Mouse (Mus musculus) kidney, adult 2 months (tissue): ENCODE data around the gene Ccr7. TPM values are rescaled to one million over a fixed set of nuclear protein-coding genes. Genes with fewer than 3 reads are reported as not detected.

ENCODE experiments used
- DNase-seq: peaks from one replicate; pipeline ENCODE4 v3.0.0; 2021
- H3K27ac ChIP-seq: fragments of 200-500 bp; 2 replicates; pipeline ENCODE4 v1.5.1; 2012; ENCODE audit warnings: low read depth, low read length, control low read depth, inconsistent platforms; ENCODE audit not compliant: insufficient read depth
- H3K27me3 ChIP-seq: fragments of 200-500 bp; replicated peaks from 2 replicates; pipeline ENCODE4 v1.6.1; 2012; ENCODE audit warnings: mild to moderate bottlenecking, moderate library complexity, low read length, inconsistent platforms; ENCODE audit not compliant: control insufficient read depth, insufficient read depth
- H3K36me3 ChIP-seq: fragments of 200-500 bp; 2 replicates; pipeline ENCODE4 v1.6.1; 2012; ENCODE audit warnings: mild to moderate bottlenecking, moderate library complexity, low read length, inconsistent platforms; ENCODE audit not compliant: control insufficient read depth, insufficient read depth
- H3K4me1 ChIP-seq: fragments of 200-500 bp; 2 replicates; pipeline ENCODE4 v1.6.1; 2011; ENCODE audit warnings: low read length; ENCODE audit not compliant: control insufficient read depth, insufficient read depth
- H3K4me3 ChIP-seq: fragments of 200-500 bp; 2 replicates; pipeline ENCODE4 v1.5.1; 2011; ENCODE audit warnings: mild to moderate bottlenecking, low read depth, low read length, control low read depth; ENCODE audit not compliant: insufficient read depth
- CTCF ChIP-seq: fragments of 200-500 bp; conservative IDR thresholded peaks from 2 replicates; pipeline ENCODE4 v1.5.1; 2011; ENCODE audit warnings: low read depth, mild to moderate bottlenecking, control low read depth, low read length, moderate library complexity, mixed read lengths; ENCODE audit not compliant: insufficient read depth, insufficient read length
- POLR2A ChIP-seq: fragments of 200-500 bp; IDR thresholded peaks from one replicate; pipeline ENCODE4 v1.6.1; 2011; ENCODE audit warnings: low read depth, low read length, control low read depth
- WGBS: fragments of 180-500 bp; shearing (Covaris S2); methylation state at CpG from one replicate; pipeline ENCODE4 v1.1.7; 2018; 5-methylcytosine and 5-hydroxymethylcytosine counted together
- polyA plus RNA-seq: library from polyadenylated mRNA; depleted of rRNA; stranded (reverse); fragments of >200 nt; gene quantifications from 2 replicates; pipeline ENCODE4 v1.2.3, GENCODE M21; 2012

The Ccr7 gene
- polyA plus RNA-seq, 1 experiment = 11.2 TPM

DNA sequence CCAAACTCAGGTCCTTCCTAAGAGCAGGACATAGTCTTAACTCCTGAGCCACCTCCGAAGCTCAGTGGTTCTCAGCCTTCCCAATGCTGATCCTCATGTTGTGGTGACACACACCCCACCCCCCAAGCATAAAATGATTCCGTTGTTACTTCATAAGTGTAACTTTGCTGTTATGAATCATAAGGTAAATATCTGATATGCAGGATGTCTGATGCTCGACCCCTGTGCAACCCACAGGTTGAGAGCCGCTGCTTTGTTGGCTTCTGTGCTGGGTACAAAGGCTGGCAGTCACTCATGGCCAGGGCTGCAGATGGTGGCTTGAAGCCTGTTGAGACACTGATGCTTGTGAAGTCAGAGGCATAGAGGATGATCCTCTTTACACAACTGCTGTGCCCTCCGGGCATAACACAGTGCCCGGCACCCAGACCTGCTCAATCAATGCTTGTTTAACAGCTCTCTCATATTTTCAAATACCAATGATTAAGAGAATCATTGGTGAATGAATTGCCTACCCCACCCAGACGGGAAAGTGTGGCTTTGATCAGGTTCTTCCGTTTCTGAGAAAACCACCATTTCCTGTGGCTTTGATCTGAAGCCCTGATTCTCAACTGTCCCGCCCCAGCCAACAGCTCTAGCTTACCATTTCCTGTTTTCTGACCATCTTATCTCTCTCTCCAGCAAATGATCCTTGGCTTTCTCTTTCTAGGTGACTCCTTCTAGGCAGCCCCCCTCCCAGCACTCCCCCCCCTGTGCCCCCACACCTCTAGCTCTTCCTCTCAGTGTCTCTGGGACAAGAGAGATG is 50.1 kb downstream of the Ccr7 start:
- 69% methylated on average over 9 of the region's 9 CpGs for WGBS
- H3K36me3 ChIP-seq = no peaks in the 10 kb centered on the region
- TF ChIP-seq POLR2A (no peak), CTCF (no peak)
- peaks cover 7% of the 10 kb centered on the region for H3K4me1 ChIP-seq
- H3K27ac ChIP-seq = no peak overlapping the region
- no peak for DNase-seq
- no peaks in the 10 kb centered on the region for H3K27me3 ChIP-seq
- H3K4me3 ChIP-seq = no peak overlapping the region

DNA sequence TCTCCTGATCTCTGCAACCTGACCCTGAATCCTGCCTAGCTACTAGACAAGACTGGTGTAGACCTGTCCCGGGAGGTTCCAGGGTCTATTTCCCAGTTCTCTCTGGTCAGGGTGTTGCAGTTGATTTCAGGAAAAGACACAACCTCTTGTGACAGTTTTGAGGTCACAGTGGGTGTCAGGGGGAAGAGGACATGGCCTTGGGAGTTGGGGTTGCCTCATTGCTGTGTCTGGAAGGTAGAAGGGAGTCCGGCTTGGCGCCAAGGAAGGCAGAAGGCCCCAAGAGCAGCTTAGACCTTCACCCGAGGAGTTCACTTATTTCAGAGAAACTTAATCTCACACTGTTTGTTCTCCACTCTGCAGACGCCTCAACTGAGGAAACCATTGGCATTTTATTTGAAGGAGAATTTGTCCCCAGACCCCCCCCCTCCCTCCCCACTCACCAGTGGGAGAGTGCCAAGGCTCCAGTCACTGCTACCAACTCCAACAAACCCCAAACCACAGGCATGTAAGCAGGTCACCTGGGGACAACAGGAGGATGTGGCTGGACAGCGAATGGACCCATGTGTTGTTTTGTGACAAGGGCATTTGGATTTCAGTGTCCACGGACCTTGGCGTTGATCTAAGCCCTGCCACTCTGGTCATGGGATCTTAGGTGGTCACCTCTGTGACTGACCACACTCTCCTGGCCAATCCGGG is 52.2 kb downstream of the Ccr7 start:
- H3K27me3 ChIP-seq = no peaks in the 10 kb centered on the region
- H3K4me3 ChIP-seq = no peak overlapping the region
- no peak for DNase-seq
- TF ChIP-seq CTCF (no peak), POLR2A (no peak)
- H3K36me3 ChIP-seq = no peaks in the 10 kb centered on the region
- peaks cover 7% of the 10 kb centered on the region for H3K4me1 ChIP-seq
- H3K27ac ChIP-seq = no peak overlapping the region
- WGBS = 80% methylated on average over 9 of the region's 9 CpGs

DNA sequence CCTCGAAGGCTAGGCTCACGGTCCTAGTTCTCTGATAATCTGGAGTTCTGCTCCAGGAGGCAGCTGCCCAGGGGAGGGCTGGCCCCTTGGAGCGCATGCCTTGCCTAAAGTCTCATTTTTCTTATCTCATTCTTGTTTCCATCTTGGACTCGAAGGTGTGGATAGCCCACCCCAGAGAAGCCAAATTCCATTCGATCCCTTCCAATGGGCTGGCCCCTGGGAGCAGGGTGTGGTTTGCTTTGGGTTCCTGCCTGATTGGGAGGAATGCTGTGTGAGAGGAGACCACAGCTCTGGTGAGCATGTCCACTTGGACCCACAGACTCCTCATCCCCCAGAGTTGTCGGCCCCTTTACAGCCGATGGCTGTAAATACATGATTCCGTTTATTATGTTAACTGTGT is 53.2 kb downstream of the Ccr7 start:
- DNase-seq = no peak
- Histone ChIP-seq H3K36me3 (no peaks in the 10 kb centered on the region), H3K4me3 (no peak overlapping the region), H3K27ac (no peak overlapping the region), H3K4me1 (peaks cover 6% of the 10 kb centered on the region), H3K27me3 (no peaks in the 10 kb centered on the region)
- no peak for TF ChIP-seq POLR2A
- TF ChIP-seq CTCF = no peak
- WGBS = 77% methylated on average over 8 of the region's 8 CpGs

DNA sequence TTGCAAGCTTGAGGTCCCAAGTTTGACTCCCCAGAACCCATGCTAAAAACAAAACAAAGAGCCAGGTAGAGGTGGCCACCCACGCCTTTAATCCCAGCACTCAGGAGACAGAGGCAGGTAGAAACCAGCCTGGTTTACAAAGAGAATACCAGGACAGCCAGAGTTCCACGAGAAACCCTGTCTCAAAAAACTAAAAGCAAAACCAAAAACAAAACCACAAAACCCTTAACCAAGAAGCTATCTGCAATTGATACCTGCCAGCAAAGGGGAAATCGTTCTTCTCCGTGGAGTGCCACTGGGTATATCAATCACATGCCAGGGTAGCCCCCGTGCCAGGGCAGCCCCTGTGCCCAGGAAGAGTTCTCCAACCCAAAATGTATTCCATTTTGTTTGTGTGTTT is 54.7 kb downstream of the Ccr7 start:
- no peaks in the 10 kb centered on the region for H3K36me3 ChIP-seq
- 64% methylated on average over 5 of the region's 5 CpGs for WGBS
- H3K4me3 ChIP-seq = no peak overlapping the region
- H3K27ac ChIP-seq = no peak overlapping the region
- TF ChIP-seq POLR2A = no peak
- TF ChIP-seq CTCF = no peak
- no peaks in the 10 kb centered on the region for H3K27me3 ChIP-seq
- no peak for DNase-seq
- H3K4me1 ChIP-seq = no peaks in the 10 kb centered on the region

DNA sequence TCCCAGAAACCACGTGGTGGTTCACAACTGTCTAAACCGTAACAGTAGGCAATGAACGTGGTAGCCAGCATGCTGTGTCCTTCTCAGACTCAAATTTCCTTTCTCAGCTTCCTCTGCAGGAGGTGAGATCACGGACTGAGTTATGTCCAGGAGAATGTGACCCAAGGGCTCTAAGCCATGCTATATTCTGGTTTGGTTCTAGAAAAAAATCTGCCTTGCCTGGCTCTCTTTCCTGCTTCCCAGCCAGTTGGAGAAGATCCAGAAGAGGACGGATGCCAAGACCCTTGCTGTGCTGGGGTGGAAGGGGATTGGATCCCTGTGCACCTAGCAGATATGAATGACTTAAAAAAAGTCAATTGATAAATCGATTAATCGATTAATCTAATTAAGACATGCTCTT is 55.4 kb downstream of the Ccr7 start:
- 50% methylated on average over 7 of the region's 7 CpGs for WGBS
- H3K4me3 ChIP-seq = no peak overlapping the region
- peak; percentile 56 for DNase-seq
- H3K27me3 ChIP-seq = no peaks in the 10 kb centered on the region
- no peak for TF ChIP-seq CTCF
- TF ChIP-seq POLR2A = no peak
- no peaks in the 10 kb centered on the region for H3K4me1 ChIP-seq
- H3K36me3 ChIP-seq = no peaks in the 10 kb centered on the region
- no peak overlapping the region for H3K27ac ChIP-seq

DNA sequence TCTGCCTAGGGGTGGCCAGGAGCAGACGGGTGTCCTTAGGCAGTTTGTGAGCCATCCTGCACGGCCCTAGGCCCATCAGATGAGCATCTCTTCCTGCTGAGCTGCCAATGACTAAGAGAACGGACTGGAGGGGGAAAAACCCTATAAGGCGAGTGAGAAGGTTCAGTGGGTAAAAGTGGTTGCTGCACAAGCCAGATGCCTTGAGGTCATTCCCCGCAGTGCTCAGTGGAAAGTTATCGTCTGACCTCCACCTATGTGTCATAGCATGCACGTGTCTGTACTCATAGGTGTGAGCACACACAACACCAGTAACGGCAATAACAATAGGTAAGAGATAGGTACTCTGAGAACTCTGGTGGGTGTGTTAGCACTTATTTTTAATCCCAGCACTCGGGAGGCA is 56.0 kb downstream of the Ccr7 start:
- Histone ChIP-seq H3K4me1 (no peaks in the 10 kb centered on the region), H3K4me3 (no peak overlapping the region), H3K27me3 (no peaks in the 10 kb centered on the region), H3K27ac (no peak overlapping the region), H3K36me3 (no peaks in the 10 kb centered on the region)
- TF ChIP-seq CTCF (no peak), POLR2A (no peak)
- no peak for DNase-seq
- WGBS = 91% methylated on average over 9 of the region's 9 CpGs

DNA sequence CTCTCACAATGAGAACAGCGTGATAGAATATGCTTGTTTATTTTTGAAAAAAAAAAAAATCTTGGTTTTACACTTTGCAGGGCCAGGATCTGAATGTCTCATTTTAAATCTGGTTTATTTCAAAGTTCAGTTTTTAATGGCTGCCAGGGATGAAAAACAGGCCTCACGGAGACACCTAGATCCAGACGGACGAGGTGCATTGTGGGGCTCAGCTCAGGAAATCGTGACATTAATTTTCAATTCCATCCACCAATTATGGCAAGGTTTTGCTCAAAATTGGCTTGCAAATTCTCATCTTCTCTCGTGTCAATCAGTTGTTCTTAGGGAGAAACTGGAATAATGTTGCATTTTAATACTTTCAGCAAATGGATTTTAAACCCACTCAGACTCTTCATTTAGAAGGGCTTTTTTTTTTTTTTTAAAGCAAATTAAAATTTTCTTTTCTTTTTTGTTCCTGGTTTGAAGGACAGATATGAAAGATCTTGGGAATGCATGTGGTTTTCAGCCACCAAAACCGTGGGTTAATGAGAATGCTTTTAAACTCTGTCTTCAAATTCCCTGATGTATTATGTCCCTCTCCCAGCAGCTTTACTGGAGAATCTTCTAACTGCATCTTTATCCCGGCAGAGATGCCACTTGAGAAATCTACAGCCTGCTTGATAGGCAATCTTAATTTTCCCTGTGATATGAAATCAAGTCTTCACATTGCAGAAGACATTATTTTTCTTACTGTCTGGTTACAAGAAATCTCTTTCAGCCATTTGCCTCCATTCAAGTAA is 57.7 kb downstream of the Ccr7 start:
- Histone ChIP-seq H3K4me1 (no peaks in the 10 kb centered on the region), H3K36me3 (no peaks in the 10 kb centered on the region), H3K27me3 (no peaks in the 10 kb centered on the region), H3K27ac (no peak overlapping the region), H3K4me3 (no peak overlapping the region)
- no peak for DNase-seq
- TF ChIP-seq POLR2A (no peak), CTCF (no peak)
- 92% methylated on average over 8 of the region's 8 CpGs for WGBS
